14 mouse cellular contexts compared by ENCODE assay signal in genomic region chr17:11735158-11735877, GRCm38 (mm10).
"Had no signal": no experiment of that assay in that cellular context is flagged by ENCODE, and none has a peak within 500 bp of the region (broad histone marks: within the 10 kb centered on the region; RNA-seq: fewer than 3 reads in every experiment).

No protein-coding gene starts in this region.

- DNase-seq: kidney, adult 18-20 months; kidney, postnatal 10 days; kidney, postnatal 4 days; liver; liver, embryonic 13.5 days; liver, postnatal 0 days; midbrain, embryonic 14.5 days; right cerebral cortex, postnatal 14 days; thymus, postnatal 14 days had no signal

- ATAC-seq: intestine, embryonic 15.5 days; liver, postnatal 0 days had no signal

- H3K4me3 ChIP-seq: intestine, embryonic 15.5 days; layer of hippocampus, adult 2 months; limb, embryonic 12.5 days; liver, embryonic 13.5 days; neural tube, embryonic 13.5 days had no signal

- H3K4me2 ChIP-seq: intestine, embryonic 15.5 days; limb, embryonic 12.5 days; liver, embryonic 13.5 days; neural tube, embryonic 13.5 days had no signal

- H3K27ac ChIP-seq: intestine, embryonic 15.5 days; layer of hippocampus, adult 2 months; limb, embryonic 12.5 days; liver, embryonic 13.5 days; macrophage; neural tube, embryonic 13.5 days had no signal

- H3K9me3 ChIP-seq: intestine, embryonic 15.5 days; limb, embryonic 12.5 days; liver, embryonic 13.5 days; neural tube, embryonic 13.5 days had no signal

- H3K9ac ChIP-seq: intestine, embryonic 15.5 days; limb, embryonic 12.5 days; liver, embryonic 13.5 days; liver, postnatal 0 days; neural tube, embryonic 13.5 days had no signal

- H3K27me3 ChIP-seq: intestine, embryonic 15.5 days; limb, embryonic 12.5 days; liver, embryonic 13.5 days; neural tube, embryonic 13.5 days had no signal

- H3K36me3 ChIP-seq: intestine, embryonic 15.5 days; limb, embryonic 12.5 days; liver, embryonic 13.5 days; neural tube, embryonic 13.5 days had no signal

- H3K4me1 ChIP-seq: intestine, embryonic 15.5 days; liver, embryonic 13.5 days had no signal
